Mouse (Mus musculus) C2C12 (cell line): ENCODE measurements around the gene Stk38l. TPM values are rescaled to one million over a fixed set of nuclear protein-coding genes. Genes with fewer than 3 reads are reported as not detected.

Experiments
- H3K27me3 ChIP-seq: one replicate; pipeline ENCODE4 v1.6.1; 2011; ENCODE audit not compliant: control insufficient read depth, insufficient read depth, insufficient read length
- H3K36me3 ChIP-seq: one replicate; pipeline ENCODE4 v1.6.1; 2011; ENCODE audit not compliant: control insufficient read depth, insufficient read depth
- H3K4me3 ChIP-seq: one replicate; pipeline ENCODE4 v1.5.1; 2011; ENCODE audit warnings: mild to moderate bottlenecking, control low read depth; ENCODE audit not compliant: poor library complexity, insufficient read depth, severe bottlenecking
- H3K79me2 ChIP-seq: one replicate; pipeline ENCODE4 v1.6.1; 2011; ENCODE audit not compliant: control insufficient read depth, insufficient read depth
- H3K79me3 ChIP-seq: one replicate; pipeline ENCODE4 v1.6.1; 2011; ENCODE audit warnings: low read depth, control low read depth
- H3ac ChIP-seq: one replicate; pipeline ENCODE3; 2011; ENCODE audit warnings: low read depth; ENCODE audit not compliant: control insufficient read depth, insufficient read length
- CEBPB ChIP-seq: IDR thresholded peaks from one replicate; pipeline ENCODE4 v1.6.1; 2011; ENCODE audit warnings: low read depth, mild to moderate bottlenecking, control low read depth, moderate library complexity
- CTCF ChIP-seq: IDR thresholded peaks from one replicate; pipeline ENCODE4 v1.5.1; 2011; ENCODE audit not compliant: control insufficient read depth, insufficient read depth, insufficient read length
- FOSL1 ChIP-seq: IDR thresholded peaks from one replicate; pipeline ENCODE4 v1.8.0; 2011; ENCODE audit warnings: mild to moderate bottlenecking, low read length; ENCODE audit not compliant: poor library complexity, insufficient read depth, severe bottlenecking
- MAX ChIP-seq: IDR thresholded peaks from one replicate; pipeline ENCODE4 v1.6.1; 2011; ENCODE audit warnings: mild to moderate bottlenecking, control low read depth
- MYOD1 ChIP-seq: IDR thresholded peaks from one replicate; pipeline ENCODE4 v1.6.1; 2011; ENCODE audit warnings: low read depth; ENCODE audit not compliant: control insufficient read depth, insufficient read length
- MYOG ChIP-seq: IDR thresholded peaks from one replicate; pipeline ENCODE4 v1.6.1; 2011; ENCODE audit not compliant: control insufficient read depth, insufficient read length; ENCODE audit errors: extremely low read depth
- USF1 ChIP-seq: IDR thresholded peaks from one replicate; pipeline ENCODE4 v1.6.1; 2011; ENCODE audit warnings: low read depth, mild to moderate bottlenecking, control low read depth, moderate library complexity
- polyA plus RNA-seq: library from polyadenylated mRNA; unstranded; fragments of >200 nt; fragmentation: generic; extraction: Trizol; gene quantifications from one replicate; pipeline ENCODE4 v1.2.1, GENCODE M21; 2012; ENCODE audit warnings: missing spikeins

Stk38l gene
- polyA plus RNA-seq, 1 experiment: 3.0 TPM

DNA sequence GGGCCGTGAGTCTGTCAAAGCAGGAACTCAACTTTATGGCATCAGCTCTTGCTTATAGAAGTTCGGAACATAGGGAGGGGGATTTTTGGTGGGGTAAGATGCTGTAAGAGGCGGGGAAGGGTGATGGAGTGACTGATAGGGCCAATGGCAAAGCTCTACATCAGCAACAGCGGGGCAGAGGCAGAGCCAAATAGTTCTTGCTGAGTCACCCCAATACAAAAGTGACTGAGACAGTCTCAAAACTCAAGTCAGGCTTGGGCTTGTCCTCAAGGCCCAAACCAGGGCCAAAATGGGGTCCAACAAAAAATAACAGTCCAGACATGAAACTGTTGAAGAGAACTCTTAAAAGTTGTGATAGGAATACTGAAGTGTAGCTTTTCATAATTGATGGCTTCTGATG lies 30.9 kb downstream of the Stk38l start:
- no peak for TF ChIP-seq USF1
- no peak for TF ChIP-seq MYOD1
- no peak for TF ChIP-seq CEBPB

DNA sequence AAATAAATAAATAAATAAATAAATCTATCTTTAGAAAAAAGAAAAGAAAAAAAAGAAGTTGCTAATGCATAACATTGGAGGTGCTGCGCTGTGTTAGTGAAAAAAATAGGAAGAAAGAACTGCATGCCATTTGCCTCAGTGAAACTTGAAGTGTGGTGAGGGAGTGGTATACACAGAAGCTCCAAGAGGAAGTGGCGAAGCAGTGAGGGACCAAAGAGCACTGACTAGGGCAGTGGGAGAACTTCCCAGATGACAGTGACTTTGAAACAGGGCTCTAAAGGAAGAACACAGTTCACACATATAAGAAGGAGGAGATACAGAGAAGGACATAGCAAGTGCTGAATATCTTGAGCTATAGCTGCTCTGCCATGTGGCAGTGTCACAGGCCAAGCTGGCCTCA lies 34.2 kb downstream of the Stk38l start:
- no peaks in the 10 kb centered on the region for H3K36me3 ChIP-seq
- no peaks in the 10 kb centered on the region for H3K79me3 ChIP-seq
- H3K79me2 ChIP-seq: no peaks in the 10 kb centered on the region
- H3ac ChIP-seq: no peak overlapping the region
- no peaks in the 10 kb centered on the region for H3K27me3 ChIP-seq
- no peak overlapping the region for H3K4me3 ChIP-seq
- no peak for TF ChIP-seq CTCF
- no peak for TF ChIP-seq MAX
- TF ChIP-seq MYOD1: no peak
- TF ChIP-seq MYOG: no peak
- TF ChIP-seq FOSL1: no peak

More for the DNA sequence above, 30.9 kb downstream of the Stk38l start:
- Histone ChIP-seq H3K79me2 (no peaks in the 10 kb centered on the region), H3K4me3 (no peak overlapping the region), H3K36me3 (no peaks in the 10 kb centered on the region), H3K79me3 (no peaks in the 10 kb centered on the region), H3ac (no peak overlapping the region), H3K27me3 (no peaks in the 10 kb centered on the region)

- H3K79me2 ChIP-seq: no peaks in the 10 kb centered on the region
- no peaks in the 10 kb centered on the region for H3K36me3 ChIP-seq
- no peaks in the 10 kb centered on the region for H3K27me3 ChIP-seq
- no peak for TF ChIP-seq MAX
- no peak for TF ChIP-seq CEBPB
- no peak overlapping the region for H3K4me3 ChIP-seq
- no peak overlapping the region for H3ac ChIP-seq
- H3K79me3 ChIP-seq: no peaks in the 10 kb centered on the region
Measured at GRCm38 (mm10) chr6:146760022-146760421, 35.2 kb downstream of the Stk38l start.

GRCm38 (mm10) chr6:146760736-146761135 lies 35.9 kb downstream of the Stk38l start:
- H3K36me3 ChIP-seq: no peaks in the 10 kb centered on the region
- H3K79me3 ChIP-seq: no peaks in the 10 kb centered on the region
- H3K79me2 ChIP-seq: no peaks in the 10 kb centered on the region
- no peak for TF ChIP-seq MAX
- no peak overlapping the region for H3K4me3 ChIP-seq
- no peak overlapping the region for H3ac ChIP-seq
- no peaks in the 10 kb centered on the region for H3K27me3 ChIP-seq

- no peak for TF ChIP-seq MYOD1
- no peaks in the 10 kb centered on the region for H3K27me3 ChIP-seq
- H3K36me3 ChIP-seq: no peaks in the 10 kb centered on the region
- H3K79me2 ChIP-seq: no peaks in the 10 kb centered on the region
- H3K4me3 ChIP-seq: no peak overlapping the region
- H3ac ChIP-seq: no peak overlapping the region
- no peaks in the 10 kb centered on the region for H3K79me3 ChIP-seq
Measured at GRCm38 (mm10) chr6:146762264-146762898, 37.6 kb downstream of the Stk38l start.

DNA sequence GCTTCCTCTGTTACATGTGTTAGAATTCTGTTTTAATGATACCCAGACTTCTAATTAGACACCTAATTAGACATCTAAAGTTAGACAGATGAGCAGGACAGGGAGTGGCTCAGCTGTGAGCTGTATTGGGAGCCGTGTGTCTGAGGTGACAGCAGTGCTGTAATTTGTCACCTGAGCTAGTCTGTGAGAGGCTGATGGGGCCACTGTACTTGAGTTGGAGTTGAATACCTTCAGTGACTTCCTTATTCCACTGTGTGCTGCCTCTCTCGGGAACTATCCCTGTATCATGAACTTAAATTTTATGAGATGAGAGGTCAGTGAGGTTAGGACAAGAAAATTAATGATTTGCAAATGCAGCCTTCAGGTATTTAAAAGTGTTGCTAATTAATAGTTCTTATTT lies 39.8 kb downstream of the Stk38l start:
- TF ChIP-seq MYOD1 (no peak), CEBPB (no peak), MAX (no peak), MYOG (no peak), CTCF (no peak), FOSL1 (no peak), USF1 (no peak)
- Histone ChIP-seq H3K4me3 (no peak overlapping the region), H3K79me2 (no peaks in the 10 kb centered on the region), H3ac (no peak overlapping the region), H3K36me3 (peaks cover 4% of the 10 kb centered on the region), H3K79me3 (no peaks in the 10 kb centered on the region), H3K27me3 (no peaks in the 10 kb centered on the region)

DNA sequence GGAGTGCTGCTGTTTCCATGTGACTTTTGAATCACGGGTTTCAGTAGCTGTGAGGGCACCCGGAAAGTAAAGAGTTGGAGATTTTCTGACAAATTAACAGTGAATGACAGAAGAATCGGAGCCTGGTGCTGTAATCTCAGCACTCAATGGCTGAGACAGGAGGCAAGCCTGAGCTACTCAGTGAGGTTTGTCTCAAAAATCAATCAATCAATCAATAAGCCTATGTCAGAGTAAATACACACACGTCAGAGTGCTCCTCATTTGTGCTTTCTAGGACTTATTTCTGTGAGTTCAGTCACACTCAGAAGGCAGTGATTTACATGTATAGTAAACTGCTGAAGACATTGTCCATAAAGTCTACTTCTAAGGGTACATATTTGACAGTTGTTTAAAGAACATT lies 40.5 kb downstream of the Stk38l start:
- Histone ChIP-seq H3K4me3 (no peak overlapping the region), H3K36me3 (peaks cover 4% of the 10 kb centered on the region), H3ac (no peak overlapping the region), H3K79me2 (no peaks in the 10 kb centered on the region), H3K79me3 (no peaks in the 10 kb centered on the region), H3K27me3 (no peaks in the 10 kb centered on the region)
- TF ChIP-seq MAX (no peak), CEBPB (no peak), MYOD1 (no peak)
